Mouse (Mus musculus) lung, embryonic 14.5 days (tissue): ENCODE results near the gene Tspan18. TPM values are rescaled to one million over a fixed set of nuclear protein-coding genes. Genes with fewer than 3 reads are reported as not detected.
A peak's percentile ranks its signal among the peaks of the same experiment; 100 is the strongest.

ENCODE experiments used
- ATAC-seq: fragments of 200-750 bp; cut with Nextera tagmentation; 2 replicates; pipeline ENCODE4 v1.8.0; 2017; ENCODE audit warnings: mild to moderate bottlenecking, moderate TSS enrichment, moderate library complexity; ENCODE audit not compliant: insufficient read depth
- DNase-seq: peaks from one replicate; pipeline ENCODE4 v3.0.0-alpha.2; 2015
- H3K27ac ChIP-seq: fragments of 300-500 bp; sonication (generic); 2 replicates; pipeline ENCODE4 v1.5.1; 2014; ENCODE audit warnings: low read depth, mild to moderate bottlenecking, moderate library complexity
- H3K27me3 ChIP-seq: fragments of 300-500 bp; sonication (generic); 2 replicates; pipeline ENCODE4 v1.6.1; 2014; ENCODE audit warnings: low read length, control low read depth; ENCODE audit not compliant: insufficient read depth
- H3K36me3 ChIP-seq: fragments of 300-500 bp; sonication (generic); 2 replicates; pipeline ENCODE4 v1.6.1; 2014; ENCODE audit warnings: control low read depth; ENCODE audit not compliant: insufficient read depth
- H3K4me1 ChIP-seq: fragments of 300-500 bp; sonication (generic); 2 replicates; pipeline ENCODE4 v1.6.1; 2014; ENCODE audit warnings: antibody characterized with exemption, control low read depth; ENCODE audit not compliant: insufficient read depth
- H3K4me2 ChIP-seq: fragments of 300-500 bp; sonication (generic); 2 replicates; pipeline ENCODE4 v1.6.1; 2014; ENCODE audit warnings: mild to moderate bottlenecking
- H3K4me3 ChIP-seq: fragments of 300-500 bp; sonication (generic); 2 replicates; pipeline ENCODE4 v1.5.1; 2014; ENCODE audit warnings: low read depth, low read length
- H3K9ac ChIP-seq: fragments of 300-500 bp; sonication (generic); 2 replicates; pipeline ENCODE4 v1.6.1; 2014
- H3K9me3 ChIP-seq: fragments of 300-500 bp; sonication (generic); 2 replicates; pipeline ENCODE4 v1.6.1; 2016; ENCODE audit warnings: low read depth, low read length, control low read depth
- CTCF ChIP-seq: IDR thresholded peaks from 2 replicates; pipeline ENCODE4 v1.5.1; 2016; ENCODE audit warnings: antibody characterized with exemption, low read depth
- WGBS: fragments of 180-500 bp; shearing (Covaris S2); extraction: QIAGEN DNeasy Blood & Tissue Kit; methylation state at CpG from one replicate; pipeline ENCODE4 v1.1.7; 2014; 5-methylcytosine and 5-hydroxymethylcytosine counted together
- polyA plus RNA-seq: library from polyadenylated mRNA; unstranded; fragments of >200 nt; fragmentation: Nextera tagmentation; extraction: Ambion mirVana; gene quantifications from 2 replicates; pipeline ENCODE4 v1.2.1, GENCODE M21; 2014

Tspan18 gene
- polyA plus RNA-seq, 1 experiment from 2014 or later = 36.8 TPM

GRCm38 (mm10) chr2:93262291-93263285 lies 71.7 kb downstream of the Tspan18 start:
- no peak for TF ChIP-seq CTCF
- 0 out of 2 replicates have a peak, but pooled peaks cover 11% of the 10 kb centered on the region for H3K4me1 ChIP-seq
- 46% methylated on average over 5 of the region's 5 CpGs for WGBS

GRCm38 (mm10) chr2:93261521-93262290 lies 72.6 kb downstream of the Tspan18 start:
- DNase-seq (peak; percentile 47), ATAC-seq (peak; percentile 57)
- Histone ChIP-seq H3K36me3 (no peaks in the 10 kb centered on the region), H3K9me3 (no peaks in the 10 kb centered on the region), H3K9ac (no peak overlapping the region), H3K4me1 (0 out of 2 replicates have a peak, but pooled peaks cover 11% of the 10 kb centered on the region), H3K27ac (peak overlapping the region; percentile 59; the same call in 1 of the 2 replicates), H3K4me2 (no peak overlapping the region), H3K4me3 (no peak overlapping the region), H3K27me3 (no peaks in the 10 kb centered on the region)
- no peak for TF ChIP-seq CTCF
- 51% methylated on average over 6 of the region's 6 CpGs for WGBS

More at GRCm38 (mm10) chr2:93262291-93263285, 71.7 kb downstream of the Tspan18 start:
- Histone ChIP-seq H3K9ac (no peak overlapping the region), H3K27ac (peak overlapping the region; percentile 59; the same call in 1 of the 2 replicates), H3K27me3 (no peaks in the 10 kb centered on the region), H3K4me2 (no peak overlapping the region), H3K36me3 (no peaks in the 10 kb centered on the region), H3K9me3 (no peaks in the 10 kb centered on the region), H3K4me3 (no peak overlapping the region)
- peak; percentile 15; the same call in 1 of the 2 replicates for ATAC-seq
- no peak for DNase-seq

GRCm38 (mm10) chr2:93257634-93258033 lies 76.7 kb downstream of the Tspan18 start:
- ATAC-seq = no peak
- Histone ChIP-seq H3K27ac (no peak overlapping the region), H3K4me1 (0 out of 2 replicates have a peak, but pooled peaks cover 6% of the 10 kb centered on the region)

GRCm38 (mm10) chr2:93256735-93257405 lies 77.4 kb downstream of the Tspan18 start:
- DNase-seq (no peak), ATAC-seq (no peak)
- H3K27me3 ChIP-seq = no peaks in the 10 kb centered on the region
- no peaks in the 10 kb centered on the region for H3K36me3 ChIP-seq
- TF ChIP-seq CTCF = no peak
- no peak overlapping the region for H3K4me2 ChIP-seq
- 0 out of 2 replicates have a peak, but pooled peaks cover 5% of the 10 kb centered on the region for H3K4me1 ChIP-seq
- no peak overlapping the region for H3K4me3 ChIP-seq
- H3K9ac ChIP-seq = no peak overlapping the region
- no peaks in the 10 kb centered on the region for H3K9me3 ChIP-seq
- WGBS = 68% methylated on average over 8 of the region's 8 CpGs
- no peak overlapping the region for H3K27ac ChIP-seq

More at GRCm38 (mm10) chr2:93257634-93258033, 76.7 kb downstream of the Tspan18 start:
- WGBS = 48% methylated on average over 4 of the region's 4 CpGs
- Histone ChIP-seq H3K4me2 (no peak overlapping the region), H3K36me3 (no peaks in the 10 kb centered on the region), H3K27me3 (no peaks in the 10 kb centered on the region), H3K4me3 (no peak overlapping the region), H3K9ac (no peak overlapping the region), H3K9me3 (no peaks in the 10 kb centered on the region)
- TF ChIP-seq CTCF = no peak
- no peak for DNase-seq

GRCm38 (mm10) chr2:93252356-93252755 lies 81.9 kb downstream of the Tspan18 start:
- no peak for TF ChIP-seq CTCF
- Histone ChIP-seq H3K9ac (no peak overlapping the region), H3K4me1 (no peaks in the 10 kb centered on the region), H3K4me2 (no peak overlapping the region), H3K9me3 (no peaks in the 10 kb centered on the region), H3K27ac (no peak overlapping the region), H3K4me3 (no peak overlapping the region), H3K27me3 (no peaks in the 10 kb centered on the region), H3K36me3 (no peaks in the 10 kb centered on the region)
- 44% methylated on average over 9 of the region's 9 CpGs for WGBS
- ATAC-seq = no peak
- DNase-seq = no peak

GRCm38 (mm10) chr2:93250611-93251010 lies 83.7 kb downstream of the Tspan18 start:
- ATAC-seq (no peak), DNase-seq (no peak)
- TF ChIP-seq CTCF = no peak
- H3K27me3 ChIP-seq = no peaks in the 10 kb centered on the region
- no peak overlapping the region for H3K27ac ChIP-seq
- 88% methylated on average over 7 of the region's 7 CpGs for WGBS
- H3K9ac ChIP-seq = no peak overlapping the region
- H3K4me3 ChIP-seq = no peak overlapping the region
- H3K4me2 ChIP-seq = no peak overlapping the region
- no peaks in the 10 kb centered on the region for H3K36me3 ChIP-seq
- H3K9me3 ChIP-seq = no peaks in the 10 kb centered on the region
- no peaks in the 10 kb centered on the region for H3K4me1 ChIP-seq
